Mouse (Mus musculus): ENCODE results near the gene Mafk. TPM values are rescaled to one million over a fixed set of nuclear protein-coding genes. Genes with fewer than 3 reads are reported as not detected.

Mafk gene
- polyA plus RNA-seq, 1 experiment from 2014 or later = 19.4 TPM

- Histone ChIP-seq H3K4me3 (ENCODE audit: low read depth, low read length) (no peak overlapping the region), H3K9me3 (ENCODE audit: control insufficient read depth, low read length) (no peaks in the 10 kb centered on the region), H3K27me3 (ENCODE audit: control insufficient read depth, insufficient read depth, low read length) (no peaks in the 10 kb centered on the region), H3K36me3 (ENCODE audit: control insufficient read depth, insufficient read depth, low read length) (no peaks in the 10 kb centered on the region), H3K4me1 (replicated peaks; ENCODE audit: control insufficient read depth, insufficient read depth) (no peaks in the 10 kb centered on the region), H3K27ac (replicated peaks) (no peak overlapping the region), H3K4me2 (replicated peaks; ENCODE audit: low read depth) (no peak overlapping the region), H3K9ac (ENCODE audit: low read length) (no peak overlapping the region)
- no peak for TF ChIP-seq CTCF (IDR thresholded peaks at IDR 0.05; ENCODE audit: low read depth)
- TF ChIP-seq EP300 (optimal IDR thresholded peaks at IDR 0.05) = no peak
- DNase-seq (ENCODE audit: low spot score) (no peak), ATAC-seq (ENCODE audit: low FRiP score, low TSS enrichment) (no peak)
Measured at GRCm38 (mm10) chr5:139816445-139816844, 25.1 kb downstream of the Mafk start.

DNA sequence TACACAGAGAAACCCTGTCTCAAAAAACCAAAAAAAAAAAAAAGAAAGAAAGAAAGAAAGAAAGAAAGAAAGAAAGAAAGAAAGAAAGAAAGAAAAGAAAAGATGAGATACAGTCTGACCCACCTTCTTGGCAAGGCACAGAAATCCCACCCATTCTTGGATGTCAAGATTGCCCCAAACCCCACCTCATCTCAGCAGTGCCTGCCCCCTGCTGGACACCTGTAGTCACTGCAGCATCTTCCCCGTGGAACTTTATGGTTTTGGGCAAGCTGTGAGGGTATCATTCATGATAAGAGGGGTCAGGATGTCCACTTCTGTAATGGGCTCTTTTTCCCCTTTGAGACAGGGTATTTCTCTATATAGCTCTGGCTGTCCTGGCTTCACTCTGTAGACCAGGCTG is 26.0 kb downstream of the Mafk start:
- TF ChIP-seq CTCF (IDR thresholded peaks at IDR 0.05; ENCODE audit: low read depth) = peak; percentile 80
- no peak for TF ChIP-seq EP300 (optimal IDR thresholded peaks at IDR 0.05)
- 9% methylated on average over 1 of the region's 1 CpGs for WGBS
- Histone ChIP-seq H3K27ac (replicated peaks) (no peak overlapping the region), H3K27me3 (ENCODE audit: control insufficient read depth, insufficient read depth, low read length) (no peaks in the 10 kb centered on the region), H3K9ac (ENCODE audit: low read length) (no peak overlapping the region), H3K4me1 (replicated peaks; ENCODE audit: control insufficient read depth, insufficient read depth) (no peaks in the 10 kb centered on the region), H3K36me3 (ENCODE audit: control insufficient read depth, insufficient read depth, low read length) (0 out of 2 replicates have a peak, but pooled peaks cover under 1% of the 10 kb centered on the region), H3K9me3 (ENCODE audit: control insufficient read depth, low read length) (no peaks in the 10 kb centered on the region), H3K4me3 (ENCODE audit: low read depth, low read length) (no peak overlapping the region), H3K4me2 (replicated peaks; ENCODE audit: low read depth) (no peak overlapping the region)
- peak; percentile 29 for DNase-seq (ENCODE audit: low spot score)
- ATAC-seq (ENCODE audit: low FRiP score, low TSS enrichment) = no peak

DNA sequence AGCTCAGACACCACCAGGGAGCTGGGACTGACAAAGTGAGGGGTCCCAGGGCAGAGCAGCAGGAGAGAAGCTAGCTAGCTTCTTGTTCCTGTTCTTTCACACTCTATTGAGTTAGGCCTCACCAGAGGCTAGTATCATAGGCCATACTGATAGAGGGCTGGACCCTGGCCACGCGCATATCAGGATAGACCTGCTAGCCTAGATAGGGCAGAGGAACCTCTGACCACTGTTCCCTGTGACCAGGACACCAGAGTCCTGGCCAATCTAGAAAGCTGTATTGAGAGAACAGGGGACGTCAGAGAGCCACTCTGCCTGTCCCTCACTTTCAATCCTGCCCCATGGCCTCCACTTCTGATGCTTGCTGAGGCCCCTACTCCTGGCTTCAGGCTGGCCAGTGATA is 26.7 kb downstream of the Mafk start:
- Histone ChIP-seq H3K9ac (ENCODE audit: low read length) (no peak overlapping the region), H3K4me2 (replicated peaks; ENCODE audit: low read depth) (0 out of 2 replicates have a peak overlapping the region, but pooled peaks have one; percentile 32), H3K27ac (replicated peaks) (peak overlapping the region; percentile 35; the same call in 1 of the 2 replicates), H3K36me3 (ENCODE audit: control insufficient read depth, insufficient read depth, low read length) (peaks cover 7% of the 10 kb centered on the region; the same call in 1 of the 2 replicates), H3K9me3 (ENCODE audit: control insufficient read depth, low read length) (no peaks in the 10 kb centered on the region), H3K4me1 (replicated peaks; ENCODE audit: control insufficient read depth, insufficient read depth) (no peaks in the 10 kb centered on the region), H3K27me3 (ENCODE audit: control insufficient read depth, insufficient read depth, low read length) (no peaks in the 10 kb centered on the region), H3K4me3 (ENCODE audit: low read depth, low read length) (no peak overlapping the region)
- no peak for ATAC-seq (ENCODE audit: low FRiP score, low TSS enrichment)
- TF ChIP-seq CTCF (IDR thresholded peaks at IDR 0.05; ENCODE audit: low read depth) (no peak), EP300 (optimal IDR thresholded peaks at IDR 0.05) (no peak)
- WGBS = 74% methylated on average over 3 of the region's 3 CpGs
- DNase-seq (ENCODE audit: low spot score) = no peak

DNA sequence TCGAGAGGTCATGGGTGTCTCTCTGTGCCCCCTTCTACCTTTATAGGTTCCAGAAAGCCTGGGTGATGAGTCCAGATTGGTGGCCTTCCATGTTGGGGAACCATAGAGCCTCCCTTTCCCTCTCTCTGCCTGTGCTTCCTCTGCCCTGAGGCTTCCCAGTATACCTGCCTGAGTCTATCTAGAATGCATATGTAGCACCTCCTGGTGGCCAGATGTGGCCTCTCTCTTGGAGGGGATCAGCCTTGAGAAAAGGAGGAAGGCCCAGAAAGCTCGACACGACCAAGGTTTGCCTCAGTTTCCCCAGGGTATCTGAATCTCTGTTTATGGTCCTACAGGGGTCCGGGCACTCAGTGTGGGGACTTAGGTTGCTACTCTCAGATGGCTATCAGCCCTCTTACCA is 27.5 kb downstream of the Mafk start:
- ATAC-seq (ENCODE audit: low FRiP score, low TSS enrichment) (peak; percentile 50; the same call in 1 of the 2 replicates), DNase-seq (ENCODE audit: low spot score) (peak; percentile 81)
- 42% methylated on average over 4 of the region's 4 CpGs for WGBS
- H3K27ac ChIP-seq (replicated peaks) = peak overlapping the region; percentile 86
- H3K27me3 ChIP-seq (ENCODE audit: control insufficient read depth, insufficient read depth, low read length) = no peaks in the 10 kb centered on the region
- H3K4me1 ChIP-seq (replicated peaks; ENCODE audit: control insufficient read depth, insufficient read depth) = no peaks in the 10 kb centered on the region
- peak overlapping the region; percentile 43 for H3K9ac ChIP-seq (ENCODE audit: low read length)
- no peaks in the 10 kb centered on the region for H3K9me3 ChIP-seq (ENCODE audit: control insufficient read depth, low read length)
- H3K4me3 ChIP-seq (ENCODE audit: low read depth, low read length) = no peak overlapping the region; the same call in 1 of the 2 replicates
- peaks cover 8% of the 10 kb centered on the region; the same call in 1 of the 2 replicates for H3K36me3 ChIP-seq (ENCODE audit: control insufficient read depth, insufficient read depth, low read length)
- peak overlapping the region; percentile 32 for H3K4me2 ChIP-seq (replicated peaks; ENCODE audit: low read depth)
- TF ChIP-seq CTCF (IDR thresholded peaks at IDR 0.05; ENCODE audit: low read depth) (peak; percentile 81), EP300 (optimal IDR thresholded peaks at IDR 0.05) (no peak)

GRCm38 (mm10) chr5:139819538-139820181 is 28.3 kb downstream of the Mafk start, which contains the start of gene Tmem184a:
Gene Tmem184a (minus strand): TSS chr5:139819917.
- WGBS = 64% methylated on average over 9 of the region's 9 CpGs
- DNase-seq (ENCODE audit: low spot score) = peak; percentile 73
- H3K27me3 ChIP-seq (ENCODE audit: control insufficient read depth, insufficient read depth, low read length) = no peaks in the 10 kb centered on the region
- H3K9me3 ChIP-seq (ENCODE audit: control insufficient read depth, low read length) = no peaks in the 10 kb centered on the region
- peak within 1 kb of the TSS; percentile 10; the same call in 1 of the 2 replicates for H3K4me3 ChIP-seq (ENCODE audit: low read depth, low read length)
- peak within 1 kb of the TSS; percentile 32 for H3K4me2 ChIP-seq (replicated peaks; ENCODE audit: low read depth)
- no peaks in the 10 kb centered on the region for H3K4me1 ChIP-seq (replicated peaks; ENCODE audit: control insufficient read depth, insufficient read depth)
- peak within 1 kb of the TSS; percentile 43 for H3K9ac ChIP-seq (ENCODE audit: low read length)
- peak within 1 kb of the TSS; percentile 86 for H3K27ac ChIP-seq (replicated peaks)
- ATAC-seq (ENCODE audit: low FRiP score, low TSS enrichment) = peak; percentile 63
- no peak for TF ChIP-seq CTCF (IDR thresholded peaks at IDR 0.05; ENCODE audit: low read depth)
- no peak for TF ChIP-seq EP300 (optimal IDR thresholded peaks at IDR 0.05)
- H3K36me3 ChIP-seq (ENCODE audit: control insufficient read depth, insufficient read depth, low read length) = peaks cover 8% of the 10 kb centered on the region; the same call in 1 of the 2 replicates

All from stomach, postnatal 0 days (tissue).